Mouse (Mus musculus) heart, postnatal 25 days (tissue): Measurements from ENCODE around the gene Slc9a4. TPM values are rescaled to one million over a fixed set of nuclear protein-coding genes. Genes with fewer than 3 reads are reported as not detected.
"Not testable (repeated sequence)": the region's sequence is repeated elsewhere in the genome, so short reads cannot be mapped to it uniquely, and the experiment has no call there.

Experiments
- DNase-seq: peaks from one replicate; pipeline ENCODE4 v3.0.0; 2022; ENCODE audit warnings: low spot score
- intact Hi-C: fragments of 180-260 bp; cut with DNase I; formaldehyde crosslinking; loops from one replicate; pipeline ENCODE4 v1.15.1; 2025
- total RNA-seq, 2 experiments: library from RNA; stranded (reverse); gene quantifications; 2 replicates each; pipeline ENCODE4 v1.2.3; 2021

The Slc9a4 gene
- not detected for total RNA-seq

DNA sequence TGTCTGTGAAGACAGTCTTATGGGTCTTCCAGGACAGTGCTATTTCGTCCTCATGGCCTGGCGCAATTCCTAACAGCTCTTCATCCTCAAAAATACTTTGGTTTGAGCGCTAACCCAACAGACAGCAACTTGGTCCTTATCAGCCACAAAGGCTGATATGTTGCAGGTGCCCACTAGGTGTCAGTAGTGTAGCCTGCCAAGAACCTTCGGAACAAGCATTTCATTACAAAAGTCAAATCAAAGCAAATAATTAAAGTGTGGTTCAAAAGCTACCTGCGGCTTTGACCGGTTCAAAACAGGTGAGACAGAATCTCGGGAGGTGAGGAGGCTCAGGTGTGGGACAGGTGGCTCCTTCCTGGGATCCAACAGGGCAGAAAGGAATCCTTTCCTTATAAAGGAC, at the start of gene Slc9a4:
Slc9a4 (plus strand) TSS at position 298 of the 400 bp plus-strand sequence.
- intact Hi-C loops = loop anchor here (2.0 kb wide), 2 partner anchors 79 to 189 kb away; no protein-coding TSS in a partner anchor
- no peak for DNase-seq

GRCm38 (mm10) chr1:40537577-40537976, 42.3 kb upstream of the Slc9a4 start:
- intact Hi-C loops = no loop called here
- DNase-seq = no peak

- intact Hi-C loops = loop anchor here (10.0 kb wide), 2 partner anchors 540 to 930 kb away; no protein-coding TSS in a partner anchor
- no peak for DNase-seq
Observed at GRCm38 (mm10) chr1:40544650-40545049, 35.2 kb upstream of the Slc9a4 start.

- intact Hi-C loops = loop anchor here (10.0 kb wide), 2 partner anchors 542 to 932 kb away; no protein-coding TSS in a partner anchor
- DNase-seq = no peak
Observed at GRCm38 (mm10) chr1:40546645-40547044, 33.2 kb upstream of the Slc9a4 start.

DNA sequence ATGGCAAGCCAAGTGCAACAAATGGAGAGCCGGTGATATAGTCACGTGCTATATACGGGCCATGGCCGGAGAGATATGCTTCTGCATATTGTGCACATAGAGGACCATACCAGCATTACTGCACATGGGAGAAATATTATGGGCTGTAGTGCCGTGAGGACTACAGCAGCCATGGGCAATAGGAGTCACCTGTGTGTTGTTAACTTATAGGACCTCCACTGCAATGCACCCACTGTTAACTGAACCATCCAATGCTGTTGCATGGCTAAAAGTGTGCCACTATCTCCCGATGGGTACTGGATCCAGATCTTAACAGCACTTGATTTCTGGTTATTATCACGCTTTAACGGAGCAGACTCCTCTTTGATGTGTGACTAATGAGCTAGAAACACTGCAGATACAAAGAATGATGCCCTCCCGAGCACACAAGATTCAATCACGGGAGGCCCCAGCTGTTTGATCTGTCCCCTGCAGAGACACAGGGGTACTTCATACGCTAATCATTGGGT, 32.8 kb upstream of the Slc9a4 start:
- no peak for DNase-seq
- intact Hi-C loops = loop anchor here (10.0 kb wide), 2 partner anchors 542 to 932 kb away; no protein-coding TSS in a partner anchor

GRCm38 (mm10) chr1:40547762-40548161, 32.1 kb upstream of the Slc9a4 start:
- DNase-seq = no peak
- intact Hi-C loops = loop anchor here (10.0 kb wide), 2 partner anchors 543 to 933 kb away; no protein-coding TSS in a partner anchor

- no peak for DNase-seq
- intact Hi-C loops = no loop called here
Observed at GRCm38 (mm10) chr1:40569374-40569773, 10.5 kb upstream of the Slc9a4 start.

DNA sequence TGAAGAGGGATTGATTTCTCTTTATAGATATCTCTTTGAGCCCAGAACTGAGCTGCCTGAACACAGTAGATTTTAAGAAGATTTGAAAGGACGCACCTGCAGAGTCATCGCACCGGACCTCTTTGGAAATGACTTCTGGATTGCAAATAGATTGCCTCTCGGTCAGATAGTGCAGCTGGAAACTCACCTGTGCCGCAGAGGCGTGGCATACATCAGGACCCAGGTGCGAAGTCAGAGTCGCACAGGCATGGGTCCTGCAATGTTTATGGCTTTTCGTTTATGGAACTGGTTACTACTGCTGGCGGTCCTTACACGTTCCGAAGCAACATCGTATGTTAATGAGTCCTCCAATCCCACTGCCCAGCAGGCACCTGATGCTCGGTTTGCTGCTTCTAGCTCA, 388 bp downstream of the Slc9a4 start:
- DNase-seq = no peak
- intact Hi-C loops = no loop called here

GRCm38 (mm10) chr1:40586776-40587175, 6.9 kb downstream of the Slc9a4 start:
- intact Hi-C loops = no loop called here
- no peak for DNase-seq

DNA sequence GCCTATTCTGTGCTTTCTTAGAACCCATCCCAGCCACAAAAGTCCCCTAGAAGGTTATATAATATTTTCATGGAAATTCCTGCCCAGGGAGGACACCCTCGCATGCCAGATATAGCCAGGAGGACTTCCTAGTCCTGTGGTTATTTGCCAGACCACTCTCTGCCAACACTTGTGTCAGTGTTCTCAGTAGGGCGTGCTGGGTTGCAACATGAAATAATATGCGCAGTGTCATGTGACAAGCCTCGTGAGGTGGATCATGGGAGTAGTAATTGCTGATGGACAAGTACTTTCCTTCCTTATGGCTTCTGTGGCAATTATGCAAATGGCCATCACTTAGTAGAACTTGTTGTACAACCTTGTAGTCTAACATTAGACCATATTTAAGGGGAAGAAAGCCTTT, 11.1 kb downstream of the Slc9a4 start:
- no peak for DNase-seq
- intact Hi-C loops = no loop called here

GRCm38 (mm10) chr1:40597822-40598221, 17.9 kb downstream of the Slc9a4 start:
- DNase-seq = no peak

DNA sequence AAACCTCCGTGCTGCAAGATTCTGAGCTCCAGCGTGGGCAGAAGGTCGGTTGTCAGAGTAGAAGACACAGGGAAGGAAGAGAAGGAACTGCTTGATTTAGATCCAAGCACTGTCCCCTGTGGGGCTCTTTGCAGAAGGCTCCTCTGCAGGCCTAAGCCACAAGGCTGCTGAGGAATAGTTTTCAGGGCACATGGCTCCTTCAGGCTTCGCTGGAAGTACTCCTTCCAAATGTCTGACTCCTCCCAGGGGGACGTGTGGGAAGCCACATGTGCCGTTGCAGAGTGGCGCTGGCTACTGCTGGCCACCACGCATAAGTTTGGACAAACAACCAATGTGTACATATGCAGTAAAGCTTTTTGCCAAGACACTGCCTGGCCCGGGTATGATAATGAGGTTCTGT, 19.8 kb downstream of the Slc9a4 start:
- not testable (repeated sequence) for DNase-seq

More at GRCm38 (mm10) chr1:40597822-40598221, 17.9 kb downstream of the Slc9a4 start:
- intact Hi-C loops = no loop called here

DNA sequence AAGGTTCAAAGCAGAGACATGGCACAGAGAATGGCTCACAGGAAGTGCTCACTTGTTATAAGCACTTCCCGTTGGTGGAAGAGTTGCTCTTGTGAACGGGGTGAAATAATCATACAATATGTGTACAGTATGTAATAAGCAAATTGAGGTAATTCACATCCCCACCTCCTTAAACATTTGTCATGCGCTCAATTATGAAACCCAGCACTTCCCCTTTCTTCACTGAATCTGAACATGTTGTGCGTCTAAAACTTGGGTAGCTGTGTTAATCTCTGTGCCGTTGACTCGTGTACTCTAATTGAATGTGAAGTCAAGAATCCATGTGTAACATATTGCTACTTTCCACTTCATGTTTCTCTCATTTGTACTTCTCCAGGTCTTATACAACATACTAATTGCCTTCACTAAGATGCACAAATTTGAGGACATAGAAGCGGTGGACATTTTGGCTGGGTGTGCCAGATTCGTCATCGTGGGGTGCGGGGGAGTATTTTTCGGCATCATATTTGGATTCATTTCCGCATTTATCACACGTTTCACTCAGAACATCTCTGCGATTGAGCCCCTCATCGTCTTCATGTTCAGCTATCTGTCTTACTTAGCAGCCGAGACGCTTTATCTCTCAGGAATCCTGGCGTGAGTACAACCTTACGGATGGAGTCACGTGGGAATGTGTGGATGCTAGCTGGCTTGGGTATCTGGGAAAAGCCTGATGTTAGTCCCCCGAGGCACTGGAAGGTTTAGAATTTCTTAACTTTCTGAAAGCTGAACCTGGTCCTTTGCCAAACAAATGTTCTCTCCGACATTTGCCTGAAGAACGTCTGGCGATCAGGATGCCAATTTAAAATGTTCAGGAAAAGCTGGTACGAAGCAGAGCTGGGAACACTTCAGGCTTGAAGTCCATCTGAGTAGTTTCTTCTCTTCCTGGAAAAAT, 20.8 kb downstream of the Slc9a4 start:
- no peak for DNase-seq
- intact Hi-C loops = no loop called here

More for the DNA sequence above, 19.8 kb downstream of the Slc9a4 start:
- intact Hi-C loops = not testable (repeated sequence)

DNA sequence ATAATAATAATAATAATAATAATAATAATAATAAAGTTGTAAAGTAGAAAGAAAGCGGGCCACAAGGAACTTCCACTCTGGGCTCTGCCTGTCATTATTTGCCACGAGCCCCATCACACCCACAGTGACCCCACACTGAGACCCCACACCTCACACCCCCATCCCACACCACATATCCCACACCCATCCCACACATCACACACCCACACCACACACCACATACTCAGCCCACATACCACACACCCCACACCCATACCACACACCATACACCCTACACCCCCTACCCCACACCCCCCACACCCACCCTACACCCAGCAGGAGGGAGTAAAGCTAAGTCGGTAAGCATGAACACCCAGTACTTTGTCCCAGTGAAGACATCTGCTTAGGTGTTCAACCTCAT, 21.6 kb downstream of the Slc9a4 start:
- DNase-seq = no peak
- intact Hi-C loops = no loop called here

GRCm38 (mm10) chr1:40613219-40613618, 33.3 kb downstream of the Slc9a4 start:
- DNase-seq = no peak
- intact Hi-C loops = no loop called here

DNA sequence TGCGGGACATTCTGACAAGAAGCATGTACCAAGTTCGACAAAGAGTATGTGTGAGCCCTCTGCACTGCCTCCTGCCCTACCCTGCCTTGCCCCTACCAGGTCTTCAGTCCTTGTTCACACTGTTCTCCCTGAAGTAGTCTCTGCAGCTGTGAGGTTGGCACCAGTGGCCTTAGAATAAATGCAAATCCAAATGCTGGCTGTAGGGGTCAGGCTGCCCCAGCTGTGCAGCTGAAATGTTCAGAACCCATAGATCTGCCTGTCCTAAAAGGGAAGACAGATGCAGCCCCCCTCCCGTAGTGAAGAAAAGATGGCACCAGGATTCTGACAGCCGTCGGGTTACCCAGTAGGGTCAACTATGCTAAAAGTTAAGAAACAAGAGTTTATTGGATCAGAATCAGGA, 39.2 kb downstream of the Slc9a4 start:
- no peak for DNase-seq
- intact Hi-C loops = no loop called here

DNA sequence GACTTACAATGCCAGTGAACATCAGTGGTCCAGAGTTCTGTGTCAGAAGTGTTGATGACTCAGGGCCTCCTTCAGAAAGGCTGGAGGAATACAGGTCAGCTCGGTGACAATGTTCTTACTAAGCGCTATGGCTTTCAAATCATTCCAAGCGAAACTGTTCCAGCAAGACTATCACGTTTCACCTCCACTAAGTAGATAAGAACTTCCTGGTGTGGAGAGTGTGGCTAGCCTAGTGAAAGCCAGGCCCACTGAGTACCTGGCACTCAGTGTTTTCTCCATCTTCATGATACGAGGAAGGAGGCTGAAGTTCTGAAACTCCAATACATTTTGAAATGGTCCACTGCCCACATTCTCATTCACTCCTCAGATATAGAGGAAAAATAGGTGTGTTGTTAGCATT, 40.0 kb downstream of the Slc9a4 start:
- no peak for DNase-seq
- intact Hi-C loops = no loop called here

DNA sequence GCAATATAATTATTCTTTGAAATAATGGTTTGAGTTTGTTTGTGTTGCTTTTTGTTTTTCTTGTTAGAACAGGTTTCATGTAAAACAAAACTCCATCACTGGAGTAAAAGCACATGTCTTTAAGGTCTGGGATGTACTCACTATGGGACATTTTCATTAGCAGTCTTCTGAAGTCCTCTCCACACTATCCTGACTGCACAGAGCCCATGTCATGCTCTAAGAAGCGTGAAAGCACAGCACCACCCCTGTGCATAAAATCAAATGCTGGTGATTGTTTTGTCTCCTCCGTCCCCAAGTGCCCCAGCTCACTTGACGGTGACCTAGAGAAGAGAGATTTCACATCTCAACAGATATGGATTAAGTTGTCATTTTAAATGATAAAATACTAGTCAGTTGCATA, 45.1 kb downstream of the Slc9a4 start:
- intact Hi-C loops = no loop called here
- no peak for DNase-seq

DNA sequence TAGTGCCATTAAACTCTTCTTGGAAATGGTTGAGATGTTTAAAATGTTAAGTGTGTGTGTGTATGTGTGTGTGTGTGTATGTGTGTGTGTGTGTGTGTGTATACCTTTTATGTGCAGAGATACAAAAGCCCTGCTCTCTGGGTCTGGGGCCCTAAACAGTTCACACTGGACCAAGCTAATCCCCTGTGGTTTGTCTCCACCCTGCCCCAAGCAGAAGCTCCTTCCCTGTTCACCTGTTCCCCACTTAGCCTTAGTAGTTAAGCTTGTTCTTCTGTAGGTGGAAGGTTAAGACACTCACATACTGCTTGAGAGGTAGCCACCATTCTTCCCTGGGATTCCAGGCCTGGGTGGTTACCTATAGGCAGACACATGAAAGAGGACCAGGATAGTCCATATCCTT, 47.1 kb downstream of the Slc9a4 start:
- no peak for DNase-seq
- intact Hi-C loops = no loop called here

DNA sequence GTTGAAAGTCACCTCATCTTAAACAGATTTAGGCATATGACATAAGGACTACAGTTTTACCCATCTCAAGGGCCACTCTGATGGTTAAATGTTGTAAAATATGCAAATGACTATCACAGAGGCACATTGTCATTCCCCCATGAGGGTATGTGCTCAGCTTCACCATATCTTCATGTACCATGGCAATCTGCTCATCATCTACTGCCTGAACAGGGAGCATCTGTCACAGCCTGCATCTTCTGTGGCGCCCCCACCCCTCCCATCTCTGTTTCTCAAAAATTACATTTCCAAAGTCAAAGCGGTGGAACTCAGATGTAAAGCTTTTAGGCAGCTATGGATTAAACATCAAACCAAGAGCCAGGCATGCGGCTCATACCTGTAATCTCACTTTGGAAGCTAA, 48.6 kb downstream of the Slc9a4 start:
- intact Hi-C loops = no loop called here
- no peak for DNase-seq

- intact Hi-C loops = no loop called here
- DNase-seq = no peak
Observed at GRCm38 (mm10) chr1:40632407-40633062, 52.7 kb downstream of the Slc9a4 start.
